27 mouse cellular contexts compared by ENCODE assay signal in the genomic region with DNA sequence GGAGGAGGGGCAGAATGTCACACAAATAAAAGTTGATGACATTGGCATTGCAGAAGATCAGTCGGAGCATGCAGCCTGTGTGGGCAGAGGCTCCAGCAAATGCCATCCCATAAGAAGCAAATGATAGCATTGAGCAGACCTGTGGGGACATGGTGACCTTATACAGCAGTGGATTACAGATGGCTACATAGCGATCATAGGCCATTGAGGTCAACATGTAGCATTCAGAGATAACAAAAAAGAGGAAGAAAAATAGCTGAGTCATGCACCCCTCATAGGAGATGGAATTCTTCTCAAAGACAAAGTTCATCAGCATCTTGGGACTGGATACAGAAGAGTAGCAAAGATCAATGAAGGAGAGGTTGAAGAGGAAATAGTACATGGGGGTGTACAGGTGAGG. TPM values are rescaled to one million over a fixed set of nuclear protein-coding genes. Genes with fewer than 3 reads are reported as not detected.
DNase-seq lines count a peak whose midpoint lies in the region; ATAC-seq and TF ChIP-seq lines count a peak whose summit lies in the region.
"Had no signal": no experiment of that assay in that cellular context is flagged by ENCODE, and none has a peak within 500 bp of the region (broad histone marks: within the 10 kb centered on the region; RNA-seq: fewer than 3 reads in every experiment).

No protein-coding gene starts in this region.

- WGBS in stomach, postnatal 0 days = 71% methylated on average over 2 of the region's 2 CpGs

- no peak overlapping the region for H3K9ac ChIP-seq in stomach, postnatal 0 days (ENCODE audit: low read length)
- H3K9ac ChIP-seq: embryonic facial prominence, embryonic 12.5 days; forebrain, embryonic 13.5 days; forebrain, embryonic 15.5 days; forebrain, postnatal 0 days had no signal

- no peaks in the 10 kb centered on the region for H3K36me3 ChIP-seq in G1E (replicated peaks)
- H3K36me3 ChIP-seq in stomach, postnatal 0 days (ENCODE audit: control insufficient read depth, insufficient read depth, low read length) = no peaks in the 10 kb centered on the region
- H3K36me3 ChIP-seq: embryonic facial prominence, embryonic 10.5 days; embryonic facial prominence, embryonic 12.5 days; forebrain, embryonic 15.5 days had no signal

- TF ChIP-seq CTCF in G1E (IDR thresholded peaks at IDR 0.05; ENCODE audit: low read depth, low read length) = no peak
- TF ChIP-seq CTCF in stomach, postnatal 0 days (IDR thresholded peaks at IDR 0.05; ENCODE audit: low read depth) = no peak

- H3K4me2 ChIP-seq in stomach, postnatal 0 days (replicated peaks; ENCODE audit: low read depth) = no peak overlapping the region
- H3K4me2 ChIP-seq: embryonic facial prominence, embryonic 12.5 days; forebrain, embryonic 13.5 days; forebrain, embryonic 15.5 days had no signal

- H3K27me3 ChIP-seq in G1E (ENCODE audit: insufficient read depth, low read length) = no peaks in the 10 kb centered on the region
- no peaks in the 10 kb centered on the region for H3K27me3 ChIP-seq in stomach, postnatal 0 days (ENCODE audit: control insufficient read depth, insufficient read depth, low read length)
- H3K27me3 ChIP-seq: embryonic facial prominence, embryonic 12.5 days; forebrain, embryonic 13.5 days; forebrain, embryonic 15.5 days had no signal

- H3K27ac ChIP-seq in stomach, postnatal 0 days (replicated peaks) = no peak overlapping the region
- H3K27ac ChIP-seq: embryonic facial prominence, embryonic 10.5 days; embryonic facial prominence, embryonic 12.5 days; forebrain, embryonic 13.5 days; forebrain, embryonic 15.5 days had no signal

- no peak for TF ChIP-seq EP300 in stomach, postnatal 0 days (optimal IDR thresholded peaks at IDR 0.05)

- peaks cover 12% of the 10 kb centered on the region for H3K4me1 ChIP-seq in G1E (ENCODE audit: insufficient read depth, low read depth, low read length)
- no peaks in the 10 kb centered on the region for H3K4me1 ChIP-seq in stomach, postnatal 0 days (replicated peaks; ENCODE audit: control insufficient read depth, insufficient read depth)
- H3K4me1 ChIP-seq: embryonic facial prominence, embryonic 10.5 days; embryonic facial prominence, embryonic 12.5 days; forebrain, embryonic 13.5 days; forebrain, embryonic 15.5 days had no signal

- peak; percentile 96 for ATAC-seq in G1E (ENCODE audit: extremely low read depth, insufficient number of reproducible peaks, low FRiP score, poor library complexity, severe bottlenecking)
- 0 out of 2 replicates have a peak, but pooled peaks have one; percentile 31 for ATAC-seq in megakaryocyte progenitor cell, adult 5-6 weeks (replicated peaks; ENCODE audit: poor library complexity)
- ATAC-seq in stomach, postnatal 0 days (ENCODE audit: low FRiP score, low TSS enrichment) = no peak
- ATAC-seq: forebrain, embryonic 13.5 days; forebrain, embryonic 15.5 days; forebrain, postnatal 0 days had no signal

- no peak overlapping the region for H3K4me3 ChIP-seq in G1E (ENCODE audit: low read depth, low read length)
- no peak overlapping the region for H3K4me3 ChIP-seq in stomach, postnatal 0 days (ENCODE audit: low read depth, low read length)
- H3K4me3 ChIP-seq: embryonic facial prominence, embryonic 10.5 days; embryonic facial prominence, embryonic 12.5 days; forebrain, embryonic 13.5 days; forebrain, embryonic 15.5 days had no signal

- DNase-seq in 416B (ENCODE audit: low read depth) = peak; percentile 56
- DNase-seq in G1E (ENCODE audit: low spot score) = peak; percentile 1
- DNase-seq in MEL-GATA-1-ER (ENCODE audit: extremely low read depth, low read depth) = peak; percentile 41
- DNase-seq in stomach, postnatal 0 days (ENCODE audit: low spot score) = no peak
- DNase-seq in heart, adult 9 months (ENCODE audit: low spot score in 2 of 2) = no peak
- DNase-seq in left cerebral cortex, adult 18-20 months (ENCODE audit: low spot score in 2 of 2) = no peak
- DNase-seq: adrenal gland, adult 2 months; adrenal gland, postnatal 10 days; adrenal gland, postnatal 25 days; cerebellum, adult 11 months; cerebellum, adult 18-20 months; cerebellum, adult 8-10 months; cerebellum, adult 9-11 months; cerebellum, postnatal 14 days; cerebellum, postnatal 36 days; forebrain, postnatal 0 days had no signal

- no peaks in the 10 kb centered on the region for H3K9me3 ChIP-seq in G1E (replicated peaks)
- no peaks in the 10 kb centered on the region for H3K9me3 ChIP-seq in stomach, postnatal 0 days (ENCODE audit: control insufficient read depth, low read length)
- H3K9me3 ChIP-seq: embryonic facial prominence, embryonic 10.5 days; embryonic facial prominence, embryonic 12.5 days; forebrain, embryonic 13.5 days; forebrain, embryonic 15.5 days had no signal

RNA-seq across cellular contexts. Expression of a gene that starts 1.5 kb away (rescaled TPM):
- total RNA-seq in G1E (2014; fragmentation: Nextera tagmentation) (not detected in 2 replicates), G1E (2017) (0.11 and 0.17 TPM in 2 replicates)
- polyA plus RNA-seq in G1E (2012) = not detected in 2 replicates
- total RNA-seq in megakaryocyte progenitor cell, adult 5-6 weeks (2015) = not detected in 2 replicates
- not detected in 2 replicates for total RNA-seq in megakaryocyte progenitor cell, adult 5-6 weeks (2017)
- not detected in 2 replicates for polyA plus RNA-seq in stomach, postnatal 0 days (2015; fragmentation: Nextera tagmentation; extraction: Ambion mirVana)
- total RNA-seq in left cerebral cortex, adult 18-20 months (2021) = not detected
- total RNA-seq: adrenal gland, adult 2 months; adrenal gland, postnatal 10 days; adrenal gland, postnatal 25 days; adrenal gland, postnatal 4 days; forebrain, postnatal 0 days had no signal
- polyA plus RNA-seq: adrenal gland, adult 2 months; brain, embryonic 14.5 days; C2C12; cortical plate, adult 2 months; embryonic facial prominence, embryonic 10.5 days; embryonic facial prominence, embryonic 12.5 days; embryonic facial prominence, embryonic 14.5 days; forebrain, embryonic 11.5 days; forebrain, embryonic 13.5 days; forebrain, embryonic 15.5 days; forebrain, postnatal 0 days had no signal

RNA-seq across cellular contexts. Expression of a gene that starts 7.2 kb away (rescaled TPM):
- total RNA-seq in G1E (2014; fragmentation: Nextera tagmentation) (not detected in 2 replicates), G1E (2017) (0.41 TPM in 1 of 2 replicates, not detected in the other)
- polyA plus RNA-seq in G1E (2012) = not detected in 2 replicates
- not detected in 2 replicates for total RNA-seq in megakaryocyte progenitor cell, adult 5-6 weeks (2015)
- total RNA-seq in megakaryocyte progenitor cell, adult 5-6 weeks (2017) = not detected in 2 replicates
- not detected in 2 replicates for polyA plus RNA-seq in stomach, postnatal 0 days (2015; fragmentation: Nextera tagmentation; extraction: Ambion mirVana)
- not detected for total RNA-seq in left cerebral cortex, adult 18-20 months (2021)
- total RNA-seq: adrenal gland, adult 2 months; adrenal gland, postnatal 10 days; adrenal gland, postnatal 25 days; adrenal gland, postnatal 4 days; forebrain, postnatal 0 days had no signal
- polyA plus RNA-seq: adrenal gland, adult 2 months; brain, embryonic 14.5 days; C2C12; cortical plate, adult 2 months; embryonic facial prominence, embryonic 10.5 days; embryonic facial prominence, embryonic 12.5 days; embryonic facial prominence, embryonic 14.5 days; forebrain, embryonic 11.5 days; forebrain, embryonic 13.5 days; forebrain, embryonic 15.5 days; forebrain, postnatal 0 days had no signal

RNA-seq across cellular contexts. Expression of a gene that starts 13.2 kb away (rescaled TPM):
- total RNA-seq in G1E (2014; fragmentation: Nextera tagmentation) (not detected in 2 replicates), G1E (2017) (0.16 TPM in 1 of 2 replicates, not detected in the other)
- polyA plus RNA-seq in G1E (2012) = not detected in 2 replicates
- total RNA-seq in megakaryocyte progenitor cell, adult 5-6 weeks (2015) = not detected in 2 replicates
- total RNA-seq in megakaryocyte progenitor cell, adult 5-6 weeks (2017) = not detected in 2 replicates
- polyA plus RNA-seq in stomach, postnatal 0 days (2015; fragmentation: Nextera tagmentation; extraction: Ambion mirVana) = 0.02 TPM in 1 of 2 replicates, not detected in the other
- not detected for total RNA-seq in left cerebral cortex, adult 18-20 months (2021)
- total RNA-seq: adrenal gland, adult 2 months; adrenal gland, postnatal 10 days; adrenal gland, postnatal 25 days; adrenal gland, postnatal 4 days; forebrain, postnatal 0 days had no signal
- polyA plus RNA-seq: adrenal gland, adult 2 months; brain, embryonic 14.5 days; C2C12; cortical plate, adult 2 months; embryonic facial prominence, embryonic 10.5 days; embryonic facial prominence, embryonic 12.5 days; embryonic facial prominence, embryonic 14.5 days; forebrain, embryonic 11.5 days; forebrain, embryonic 13.5 days; forebrain, embryonic 15.5 days; forebrain, postnatal 0 days had no signal

RNA-seq across cellular contexts. Expression of a gene that starts 30.6 kb away (rescaled TPM):
- not detected in 2 replicates for total RNA-seq in G1E (2014; fragmentation: Nextera tagmentation)
- total RNA-seq in G1E (2017) = not detected in 2 replicates
- not detected in 2 replicates for polyA plus RNA-seq in G1E (2012)
- total RNA-seq in megakaryocyte progenitor cell, adult 5-6 weeks (2015) = not detected in 2 replicates
- not detected in 2 replicates for total RNA-seq in megakaryocyte progenitor cell, adult 5-6 weeks (2017)
- not detected in 2 replicates for polyA plus RNA-seq in stomach, postnatal 0 days (2015; fragmentation: Nextera tagmentation; extraction: Ambion mirVana)
- total RNA-seq in left cerebral cortex, adult 18-20 months (2021) = not detected
- total RNA-seq: adrenal gland, adult 2 months; adrenal gland, postnatal 10 days; adrenal gland, postnatal 25 days; adrenal gland, postnatal 4 days; forebrain, postnatal 0 days had no signal
- polyA plus RNA-seq: adrenal gland, adult 2 months; brain, embryonic 14.5 days; C2C12; cortical plate, adult 2 months; embryonic facial prominence, embryonic 10.5 days; embryonic facial prominence, embryonic 12.5 days; embryonic facial prominence, embryonic 14.5 days; forebrain, embryonic 11.5 days; forebrain, embryonic 13.5 days; forebrain, embryonic 15.5 days; forebrain, postnatal 0 days had no signal

RNA-seq across cellular contexts. Expression of a gene that starts 45.2 kb away (rescaled TPM):
- total RNA-seq in G1E (2014; fragmentation: Nextera tagmentation) = 26.8 and 31.5 TPM in 2 replicates
- total RNA-seq in G1E (2017) = 62.4 and 66.0 TPM in 2 replicates
- 0.41 and 0.47 TPM in 2 replicates for polyA plus RNA-seq in G1E (2012)
- total RNA-seq in megakaryocyte progenitor cell, adult 5-6 weeks (2015) = 24.6 and 29.1 TPM in 2 replicates
- 32.7 and 34.7 TPM in 2 replicates for total RNA-seq in megakaryocyte progenitor cell, adult 5-6 weeks (2017)
- polyA plus RNA-seq in stomach, postnatal 0 days (2015; fragmentation: Nextera tagmentation; extraction: Ambion mirVana) = 17.1 and 18.2 TPM in 2 replicates
- total RNA-seq in left cerebral cortex, adult 18-20 months (2021) = 10 to 100 TPM; 11.0 to 11.7 TPM

Comparison
In these comparisons a context has a peak if more than half of its experiments do, and no peak if none do; other contexts are left out.
1. DNase-seq: peak in 416B (single experiment), G1E (single experiment) and MEL-GATA-1-ER (single experiment); none in stomach, postnatal 0 days (single experiment), heart, adult 9 months (0 of 2) and left cerebral cortex, adult 18-20 months (0 of 2).